Mouse (Mus musculus) limb, embryonic 14.5 days (tissue): ENCODE results near the gene Ccdc51. TPM values are rescaled to one million over a fixed set of nuclear protein-coding genes. Genes with fewer than 3 reads are reported as not detected.

ENCODE experiments used
- ATAC-seq: fragments of 200-750 bp; cut with Nextera tagmentation; 2 replicates; pipeline ENCODE4 v1.8.0; 2017; ENCODE audit warnings: low read depth, moderate number of reproducible peaks, moderate TSS enrichment; ENCODE audit not compliant: low FRiP score
- DNase-seq: peaks from one replicate; pipeline ENCODE4 v3.0.0-alpha.2; 2015; ENCODE audit warnings: low spot score
- H3K27ac ChIP-seq: fragments of 300-500 bp; sonication (generic); replicated peaks from 2 replicates; pipeline ENCODE4 v1.5.1; 2014; ENCODE audit warnings: low read depth, mild to moderate bottlenecking, low read length, moderate library complexity, mixed read lengths
- H3K27me3 ChIP-seq: fragments of 300-500 bp; sonication (generic); 2 replicates; pipeline ENCODE4 v1.6.1; 2014; ENCODE audit warnings: low read length, mixed read lengths; ENCODE audit not compliant: control insufficient read depth, insufficient read depth
- H3K36me3 ChIP-seq: fragments of 300-500 bp; sonication (generic); 2 replicates; pipeline ENCODE4 v1.6.1; 2014; ENCODE audit warnings: mild to moderate bottlenecking, low read length, moderate library complexity, mixed read lengths; ENCODE audit not compliant: control insufficient read depth, insufficient read depth
- H3K4me1 ChIP-seq: fragments of 300-500 bp; sonication (generic); 2 replicates; pipeline ENCODE4 v1.6.1; 2014; ENCODE audit warnings: antibody characterized with exemption, low read length, mixed read lengths; ENCODE audit not compliant: control insufficient read depth, insufficient read depth
- H3K4me2 ChIP-seq: fragments of 300-500 bp; sonication (generic); replicated peaks from 2 replicates; pipeline ENCODE4 v1.6.1; 2014; ENCODE audit warnings: low read depth, mild to moderate bottlenecking, low read length, moderate library complexity; ENCODE audit not compliant: severe bottlenecking
- H3K4me3 ChIP-seq: fragments of 300-500 bp; sonication (generic); replicated peaks from 2 replicates; pipeline ENCODE4 v1.5.1; 2014; ENCODE audit warnings: low read length
- H3K9ac ChIP-seq: fragments of 300-500 bp; sonication (generic); 2 replicates; pipeline ENCODE4 v1.6.1; 2014; ENCODE audit warnings: mild to moderate bottlenecking, low read depth, low read length, moderate library complexity; ENCODE audit not compliant: severe bottlenecking
- H3K9me3 ChIP-seq: fragments of 300-500 bp; sonication (generic); 2 replicates; pipeline ENCODE4 v1.6.1; 2016; ENCODE audit warnings: low read length; ENCODE audit not compliant: control insufficient read depth
- POLR2A ChIP-seq: fragments of 200-500 bp; IDR thresholded peaks from 2 replicates; pipeline ENCODE4 v1.8.0; 2012; ENCODE audit warnings: inconsistent platforms, mild to moderate bottlenecking, moderate library complexity, borderline replicate concordance; ENCODE audit not compliant: insufficient read depth, insufficient read length; ENCODE audit errors: extremely low read depth
- WGBS: fragments of 180-500 bp; shearing (Covaris S2); extraction: QIAGEN DNeasy Blood & Tissue Kit; methylation state at CpG from one replicate; pipeline ENCODE4 v1.1.7; 2014; 5-methylcytosine and 5-hydroxymethylcytosine counted together
- polyA plus RNA-seq, 2 experiments: library from polyadenylated mRNA; depleted of rRNA in 1 of 2; stranded (reverse) in 1 of 2; unstranded in 1 of 2; fragments of >200 nt; fragmentation: Nextera tagmentation in 1 of 2; extraction: Ambion mirVana in 1 of 2; gene quantifications; 2 replicates each; pipeline versions ENCODE4 v1.2.1 to v1.2.3; 2012 to 2014

Ccdc51 gene
- polyA plus RNA-seq, 2 experiments: 9.0 to 15.3 TPM

- Histone ChIP-seq H3K4me3 (peak overlapping the region; percentile 17), H3K9ac (peak overlapping the region; percentile 41; the same call in 1 of the 2 replicates), H3K36me3 (peaks cover 56% of the 10 kb centered on the region), H3K27me3 (no peaks in the 10 kb centered on the region), H3K4me2 (peak overlapping the region; percentile 35), H3K4me1 (peaks cover 13% of the 10 kb centered on the region; the same call in 1 of the 2 replicates), H3K27ac (peak overlapping the region; percentile 33; the same call in 1 of the 2 replicates), H3K9me3 (no peaks in the 10 kb centered on the region)
- ATAC-seq: peak; percentile 65
- peak; percentile 51 for DNase-seq
- TF ChIP-seq POLR2A: no peak
- WGBS: 10% methylated on average over 7 of the region's 7 CpGs
Observed at GRCm38 (mm10) chr9:109054712-109055111, 27.6 kb upstream of the Ccdc51 start.

GRCm38 (mm10) chr9:109055271-109056030, 26.8 kb upstream of the Ccdc51 start:
- Histone ChIP-seq H3K4me3 (peak overlapping the region; percentile 17), H3K9ac (peak overlapping the region; percentile 41; the same call in 1 of the 2 replicates), H3K4me2 (peak overlapping the region; percentile 35), H3K36me3 (peaks cover 60% of the 10 kb centered on the region), H3K9me3 (no peaks in the 10 kb centered on the region), H3K4me1 (peaks cover 13% of the 10 kb centered on the region; the same call in 1 of the 2 replicates), H3K27me3 (no peaks in the 10 kb centered on the region), H3K27ac (peak overlapping the region; percentile 26; the same call in 1 of the 2 replicates)
- WGBS: 89% methylated on average over 12 of the region's 12 CpGs
- DNase-seq (no peak), ATAC-seq (no peak)
- no peak for TF ChIP-seq POLR2A

- peaks cover 13% of the 10 kb centered on the region; the same call in 1 of the 2 replicates for H3K4me1 ChIP-seq
- H3K9me3 ChIP-seq: no peaks in the 10 kb centered on the region
- no peak overlapping the region for H3K4me3 ChIP-seq
- H3K36me3 ChIP-seq: peaks cover 65% of the 10 kb centered on the region
- H3K27ac ChIP-seq: no peak overlapping the region
- H3K9ac ChIP-seq: no peak overlapping the region
- no peak for ATAC-seq
- DNase-seq: no peak
- TF ChIP-seq POLR2A: no peak
- H3K4me2 ChIP-seq: no peak overlapping the region
- H3K27me3 ChIP-seq: no peaks in the 10 kb centered on the region
- WGBS: 91% methylated on average over 17 of the region's 17 CpGs
Observed at GRCm38 (mm10) chr9:109056081-109056690, 26.1 kb upstream of the Ccdc51 start.

- no peak for ATAC-seq
- peaks cover 62% of the 10 kb centered on the region for H3K36me3 ChIP-seq
- H3K9me3 ChIP-seq: no peaks in the 10 kb centered on the region
- H3K4me1 ChIP-seq: peaks cover 13% of the 10 kb centered on the region; the same call in 1 of the 2 replicates
- H3K4me2 ChIP-seq: no peak overlapping the region
- H3K9ac ChIP-seq: no peak overlapping the region
- H3K27me3 ChIP-seq: no peaks in the 10 kb centered on the region
- no peak for TF ChIP-seq POLR2A
- H3K4me3 ChIP-seq: no peak overlapping the region
- no peak overlapping the region for H3K27ac ChIP-seq
- 75% methylated on average over 4 of the region's 4 CpGs for WGBS
- no peak for DNase-seq
Observed at GRCm38 (mm10) chr9:109056916-109057315, 25.4 kb upstream of the Ccdc51 start.

GRCm38 (mm10) chr9:109057543-109057942, 24.8 kb upstream of the Ccdc51 start:
- peaks cover 13% of the 10 kb centered on the region; the same call in 1 of the 2 replicates for H3K4me1 ChIP-seq
- H3K4me2 ChIP-seq: no peak overlapping the region
- H3K27me3 ChIP-seq: no peaks in the 10 kb centered on the region
- no peaks in the 10 kb centered on the region for H3K9me3 ChIP-seq
- H3K4me3 ChIP-seq: no peak overlapping the region
- no peak for TF ChIP-seq POLR2A
- no peak overlapping the region for H3K9ac ChIP-seq
- no peak for DNase-seq
- no peak overlapping the region for H3K27ac ChIP-seq
- no peak for ATAC-seq
- WGBS: 92% methylated on average over 5 of the region's 5 CpGs
- peaks cover 57% of the 10 kb centered on the region for H3K36me3 ChIP-seq
